Mouse (Mus musculus) olfactory bulb, adult 2 months (tissue): ENCODE results near the gene Syt2. TPM values are rescaled to one million over a fixed set of nuclear protein-coding genes. Genes with fewer than 3 reads are reported as not detected.

Experiments
- H3K27ac ChIP-seq: fragments of 200-500 bp; 2 replicates; pipeline ENCODE4 v1.5.1; 2012; ENCODE audit warnings: low read depth, low read length; ENCODE audit not compliant: insufficient read depth
- H3K4me1 ChIP-seq: fragments of 200-500 bp; 2 replicates; pipeline ENCODE4 v1.6.1; 2012; ENCODE audit warnings: low read length; ENCODE audit not compliant: control insufficient read depth, insufficient read depth
- H3K4me3 ChIP-seq: fragments of 200-500 bp; 2 replicates; pipeline ENCODE4 v1.5.1; 2012; ENCODE audit warnings: mild to moderate bottlenecking, low read depth, low read length, moderate library complexity; ENCODE audit not compliant: insufficient read depth
- CTCF ChIP-seq: fragments of 200-500 bp; IDR thresholded peaks from 2 replicates; pipeline ENCODE4 v1.5.1; 2012; ENCODE audit warnings: low read depth, mild to moderate bottlenecking, low read length, moderate library complexity; ENCODE audit not compliant: insufficient read depth
- POLR2A ChIP-seq: fragments of 200-500 bp; IDR thresholded peaks from 2 replicates; pipeline ENCODE4 v1.6.1; 2012; ENCODE audit warnings: mild to moderate bottlenecking, low read depth, low read length, moderate library complexity; ENCODE audit not compliant: insufficient read depth
- WGBS: fragments of 180-500 bp; shearing (Covaris S2); methylation state at CpG from one replicate; pipeline ENCODE4 v1.1.7; 2018; 5-methylcytosine and 5-hydroxymethylcytosine counted together
- polyA plus RNA-seq: library from polyadenylated mRNA; stranded (reverse); fragments of >200 nt; gene quantifications from 2 replicates; pipeline ENCODE4 v1.2.4, GENCODE M21; 2012; ENCODE audit warnings: low replicate concordance; ENCODE audit not compliant: missing spikeins, insufficient read depth, insufficient read length

Gene Syt2
- polyA plus RNA-seq, 1 experiment = not detected

DNA sequence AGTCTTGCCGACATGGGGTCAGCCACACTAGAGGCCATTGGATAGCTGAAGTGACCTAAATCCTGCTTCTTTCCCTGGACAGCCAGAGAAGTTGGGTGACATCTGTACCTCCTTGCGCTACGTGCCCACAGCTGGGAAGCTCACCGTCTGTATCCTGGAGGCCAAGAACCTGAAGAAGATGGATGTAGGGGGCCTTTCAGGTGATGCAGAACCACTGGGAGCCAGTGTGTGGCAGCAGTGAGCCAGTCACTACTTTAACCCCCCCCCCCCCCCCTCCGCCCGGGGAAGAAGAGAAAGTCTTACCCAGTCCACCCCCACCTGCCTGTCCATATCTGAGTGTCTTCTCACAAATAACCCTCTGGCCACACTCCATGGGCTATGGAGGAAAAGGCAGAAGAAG, 99.2 kb downstream of the Syt2 start:
- Histone ChIP-seq H3K4me3 (no peak overlapping the region), H3K4me1 (peaks cover 3% of the 10 kb centered on the region; the same call in 1 of the 2 replicates), H3K27ac (no peak overlapping the region)
- 53% methylated on average over 6 of the region's 6 CpGs for WGBS
- TF ChIP-seq POLR2A = no peak
- peak; percentile 50; the same call in 1 of the 2 replicates for TF ChIP-seq CTCF

DNA sequence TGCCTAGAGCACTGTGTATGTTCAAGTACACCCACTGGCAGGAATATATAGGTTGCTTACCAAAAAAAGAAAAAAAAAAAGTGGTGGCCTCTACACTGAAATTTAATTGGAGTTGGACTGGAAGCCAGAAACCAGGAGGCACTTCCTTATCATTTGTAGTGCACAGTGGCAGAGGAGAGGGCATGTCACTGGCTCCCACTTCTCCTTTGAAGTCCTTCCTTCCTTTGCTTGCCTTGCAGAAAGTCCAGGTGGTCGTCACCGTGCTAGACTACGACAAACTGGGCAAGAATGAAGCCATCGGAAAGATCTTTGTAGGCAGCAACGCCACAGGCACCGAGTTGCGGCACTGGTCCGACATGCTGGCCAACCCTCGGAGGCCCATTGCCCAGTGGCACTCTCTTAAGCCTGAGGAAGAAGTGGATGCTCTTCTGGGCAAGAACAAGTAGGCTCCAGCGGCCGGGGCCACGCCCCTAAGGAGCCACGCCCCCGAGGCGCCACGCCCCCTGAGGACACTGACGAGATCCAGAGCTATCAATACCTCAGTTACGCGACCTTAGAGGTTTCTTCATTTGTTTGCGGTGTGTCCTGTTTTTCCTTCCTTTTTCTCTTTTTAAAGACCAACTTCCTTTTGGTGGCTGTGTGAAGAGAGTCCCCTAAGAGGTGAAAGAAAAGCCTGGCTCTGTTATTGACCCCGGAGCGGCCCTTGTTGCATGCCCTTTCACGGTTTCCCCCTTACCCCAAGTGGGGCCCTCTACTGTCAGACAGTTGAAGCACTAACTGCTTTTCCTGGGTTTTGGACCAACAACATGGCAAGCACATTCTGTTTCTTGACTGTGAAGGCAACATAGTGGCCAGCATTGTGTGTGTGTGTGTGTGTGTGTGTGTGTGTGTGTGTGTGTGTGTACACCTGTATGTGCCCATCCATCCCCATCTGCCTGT, 101.0 kb downstream of the Syt2 start:
- Histone ChIP-seq H3K27ac (no peak overlapping the region), H3K4me3 (no peak overlapping the region)
- WGBS = 30% methylated on average over 23 of the region's 23 CpGs

DNA sequence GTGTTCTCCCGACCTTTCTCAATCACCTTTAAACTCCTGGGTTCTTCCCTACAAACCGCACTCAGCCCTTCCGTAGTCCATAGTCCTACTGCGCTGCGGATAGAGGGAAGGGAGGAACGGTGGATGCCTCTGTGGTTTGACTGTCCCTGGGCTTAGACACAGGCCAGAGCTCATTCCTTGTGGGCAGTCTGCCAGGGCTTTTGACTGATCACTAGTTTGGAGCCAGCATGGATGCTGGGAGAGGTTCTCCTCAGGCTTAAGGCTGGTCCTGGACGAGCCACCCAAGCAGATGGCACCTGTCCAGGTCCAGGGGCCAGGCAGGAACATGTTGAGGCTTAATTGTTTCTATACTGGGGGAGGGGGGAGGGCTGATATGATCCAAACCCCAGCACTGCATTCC, 103.4 kb downstream of the Syt2 start:
- Histone ChIP-seq H3K4me3 (no peak overlapping the region), H3K27ac (no peak overlapping the region), H3K4me1 (peaks cover 13% of the 10 kb centered on the region)
- 68% methylated on average over 7 of the region's 7 CpGs for WGBS
- TF ChIP-seq CTCF (no peak), POLR2A (no peak)

More for the DNA sequence above, 101.0 kb downstream of the Syt2 start:
- H3K4me1 ChIP-seq = peaks cover 6% of the 10 kb centered on the region
- TF ChIP-seq CTCF = no peak
- TF ChIP-seq POLR2A = no peak

DNA sequence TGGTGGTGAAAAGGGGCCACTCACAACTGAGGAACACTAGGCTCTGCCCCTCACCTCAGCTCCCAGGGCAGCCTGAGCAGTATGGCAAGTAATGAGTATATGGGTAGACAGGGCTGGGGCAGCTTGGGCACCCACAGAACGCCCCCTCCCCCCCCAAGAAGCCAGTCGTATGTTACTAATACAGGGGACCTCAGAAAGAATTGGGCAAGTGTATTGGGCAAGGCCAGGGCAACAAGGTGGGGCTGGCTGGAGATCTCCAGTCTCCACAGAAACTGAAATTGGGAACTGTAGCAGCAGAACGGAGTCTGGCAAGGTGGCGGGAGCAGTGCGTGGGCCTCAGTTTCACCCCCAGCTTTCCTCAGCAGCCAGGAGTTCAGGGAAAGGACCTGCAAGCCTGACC, 106.0 kb downstream of the Syt2 start:
- Histone ChIP-seq H3K4me3 (no peak overlapping the region), H3K4me1 (peaks cover 30% of the 10 kb centered on the region), H3K27ac (no peak overlapping the region)
- WGBS = 48% methylated on average over 5 of the region's 5 CpGs
- TF ChIP-seq POLR2A (no peak), CTCF (no peak)

DNA sequence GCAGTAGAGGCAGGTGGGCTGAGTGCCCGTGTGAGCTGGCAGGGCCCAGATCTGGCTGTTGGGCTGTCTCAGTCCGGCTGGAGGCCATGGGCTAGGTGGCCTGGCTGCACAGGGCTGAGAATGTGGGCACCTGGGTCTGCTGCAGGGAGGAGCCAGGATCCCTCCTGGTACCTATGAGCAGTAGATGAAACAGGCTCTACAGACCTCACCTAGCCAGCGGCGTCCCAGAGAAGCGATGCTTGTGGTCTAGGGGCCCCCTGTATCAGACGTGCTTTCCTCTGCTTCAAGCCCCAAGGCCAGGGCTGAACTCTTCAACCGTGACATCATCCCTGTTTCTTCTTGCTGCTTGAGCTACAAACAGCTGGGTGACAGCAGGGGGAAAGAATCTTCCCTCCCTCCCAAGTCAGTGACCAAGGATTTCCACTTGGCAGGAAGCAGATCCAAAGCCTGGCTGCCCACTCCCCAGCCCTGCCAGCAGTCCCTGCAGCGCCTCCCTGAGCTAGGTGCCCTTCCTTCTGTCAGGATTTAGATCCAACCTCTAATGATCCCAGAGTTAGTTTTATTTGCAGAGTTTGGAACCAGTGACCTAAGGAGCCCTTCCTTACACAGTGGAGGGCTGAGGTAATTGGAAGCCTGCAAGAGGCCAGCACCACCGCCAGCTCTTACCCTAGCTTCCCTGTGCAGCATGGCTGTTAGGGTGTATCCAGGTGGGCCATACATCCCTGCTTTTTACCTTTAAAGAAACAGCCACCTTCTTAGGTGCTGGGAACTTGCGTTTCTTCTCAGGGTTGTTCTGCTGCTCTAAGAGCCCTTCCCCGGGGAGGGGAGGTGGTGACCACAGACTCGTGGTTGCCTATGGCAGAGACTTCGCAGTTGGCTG, 107.5 kb downstream of the Syt2 start:
- WGBS = 67% methylated on average over 13 of the region's 13 CpGs
- no peak overlapping the region for H3K27ac ChIP-seq

DNA sequence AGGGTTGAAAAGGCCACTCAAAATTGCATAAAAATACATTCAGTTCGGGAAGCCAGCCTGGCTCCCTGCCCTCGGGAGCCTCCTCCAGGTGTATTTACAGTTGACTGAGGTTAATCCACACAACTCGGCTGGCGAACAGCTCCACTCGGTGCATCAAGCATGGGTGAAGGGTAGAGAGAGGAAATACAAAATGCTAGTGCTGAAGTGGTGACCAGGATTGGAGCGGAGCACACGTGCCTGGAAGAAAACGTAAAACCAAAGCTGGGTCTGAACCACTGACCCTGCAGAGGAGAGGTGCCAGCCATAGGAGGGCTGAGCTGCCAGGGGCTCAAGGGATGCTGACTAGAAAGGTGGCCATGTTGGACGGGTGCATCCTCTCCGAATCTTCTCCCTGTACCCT, 108.3 kb downstream of the Syt2 start:
- H3K27ac ChIP-seq = no peak overlapping the region
- 81% methylated on average over 10 of the region's 10 CpGs for WGBS
- TF ChIP-seq CTCF (no peak), POLR2A (no peak)
- H3K4me3 ChIP-seq = no peak overlapping the region
- H3K4me1 ChIP-seq = peaks cover 32% of the 10 kb centered on the region

More for the DNA sequence above, 107.5 kb downstream of the Syt2 start:
- TF ChIP-seq CTCF (no peak), POLR2A (no peak)
- Histone ChIP-seq H3K4me1 (peaks cover 29% of the 10 kb centered on the region), H3K4me3 (no peak overlapping the region)

DNA sequence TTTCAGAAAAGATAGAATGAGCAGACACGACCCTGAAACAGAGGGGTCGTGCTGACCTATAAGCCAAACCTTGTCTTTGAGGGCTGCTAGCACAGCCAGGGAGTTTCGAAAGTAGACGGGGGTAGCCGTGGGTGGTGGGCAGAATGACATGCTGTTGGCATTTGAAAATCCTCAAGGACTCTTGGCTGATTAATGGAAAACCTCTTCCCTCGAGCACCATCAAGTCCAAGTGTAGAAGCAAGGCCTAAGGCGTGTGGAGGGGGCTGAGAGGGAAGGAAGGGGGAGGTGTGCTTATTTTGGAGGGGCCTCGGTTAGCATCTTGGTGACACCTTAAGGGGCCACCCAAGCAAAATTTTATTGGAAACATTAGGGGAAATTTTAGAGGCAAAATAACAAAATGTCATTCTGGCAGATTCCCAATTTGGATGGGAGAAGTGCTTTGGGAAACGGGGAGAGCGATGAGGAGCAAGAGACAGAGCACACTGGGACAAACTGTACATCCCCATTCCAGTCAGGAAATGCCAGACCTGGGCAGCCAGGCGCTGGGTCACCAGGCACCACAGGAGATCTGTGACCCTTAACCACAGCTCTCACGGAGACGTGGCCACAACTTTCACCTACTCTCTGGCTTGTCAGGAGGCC, 109.2 kb downstream of the Syt2 start:
- H3K27ac ChIP-seq = no peak overlapping the region
- 61% methylated on average over 13 of the region's 13 CpGs for WGBS
- H3K4me1 ChIP-seq = peaks cover 32% of the 10 kb centered on the region

DNA sequence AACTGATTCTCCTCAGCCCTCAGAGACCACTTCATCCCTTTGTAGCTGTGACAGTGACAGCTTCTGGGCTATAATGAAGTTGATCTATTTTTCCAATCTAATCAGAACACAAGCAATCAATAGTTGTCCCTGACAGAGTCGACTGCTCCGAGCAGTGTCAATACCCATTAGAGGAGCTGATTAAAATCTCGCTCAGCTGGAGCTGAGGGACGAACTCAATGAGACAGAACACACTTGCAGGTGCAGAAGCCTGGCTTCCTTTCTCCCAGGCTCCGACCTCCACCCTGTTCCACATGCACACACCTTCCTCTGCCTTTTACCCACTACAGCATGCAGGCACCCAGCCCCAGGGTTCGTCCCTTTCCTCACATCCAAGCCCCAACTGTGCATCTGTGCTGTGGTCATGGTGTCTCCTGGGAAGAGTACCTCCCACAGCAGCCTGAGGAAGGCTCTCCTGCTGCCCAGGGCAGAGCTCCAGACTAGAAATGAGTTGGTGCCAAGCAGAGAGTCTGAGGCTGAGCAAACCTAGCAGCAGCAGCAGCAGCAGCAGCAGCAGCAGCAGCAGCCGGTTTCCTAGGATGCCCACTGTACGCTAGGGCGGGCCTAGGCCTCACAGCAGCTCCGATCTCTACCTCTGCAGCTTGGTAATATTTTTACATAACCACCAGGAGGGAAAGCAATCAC, 109.9 kb downstream of the Syt2 start:
- WGBS = 58% methylated on average over 10 of the region's 10 CpGs
- Histone ChIP-seq H3K4me3 (no peak overlapping the region), H3K4me1 (peaks cover 32% of the 10 kb centered on the region), H3K27ac (peak overlapping the region; percentile 8; the same call in 1 of the 2 replicates)
- no peak for TF ChIP-seq CTCF
- no peak for TF ChIP-seq POLR2A

More for the DNA sequence above, 109.2 kb downstream of the Syt2 start:
- no peak for TF ChIP-seq CTCF
- TF ChIP-seq POLR2A = no peak
- no peak overlapping the region for H3K4me3 ChIP-seq
